Mouse (Mus musculus) lung, adult 18-20 months (tissue): ENCODE results near the gene Polr2j.

ENCODE experiments used
- DNase-seq, 2 experiments: peaks; one replicate each; pipeline ENCODE4 v3.0.0; 2022; ENCODE audit warnings: mixed read lengths in 2 of 2

The Polr2j gene

DNA sequence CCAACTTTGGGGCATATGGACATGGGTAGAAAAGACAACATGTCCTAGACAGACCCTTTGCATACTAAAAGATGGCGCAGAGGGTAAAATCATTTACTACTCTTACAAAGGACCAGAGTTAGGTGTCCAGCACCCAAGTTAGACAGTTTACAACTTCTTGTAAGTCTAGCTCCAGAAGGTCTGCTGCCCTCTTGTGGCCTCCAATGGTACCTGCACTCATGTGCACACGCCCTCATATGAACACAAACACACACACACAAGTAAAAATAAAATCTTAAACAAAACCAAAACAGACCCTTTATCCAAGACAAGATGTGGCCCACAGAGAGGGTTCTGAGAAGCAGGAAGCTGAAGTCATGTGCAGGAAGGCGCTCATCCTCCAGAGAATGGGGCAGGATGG is 51.6 kb downstream of the Polr2j start:
- no peak for DNase-seq

DNA sequence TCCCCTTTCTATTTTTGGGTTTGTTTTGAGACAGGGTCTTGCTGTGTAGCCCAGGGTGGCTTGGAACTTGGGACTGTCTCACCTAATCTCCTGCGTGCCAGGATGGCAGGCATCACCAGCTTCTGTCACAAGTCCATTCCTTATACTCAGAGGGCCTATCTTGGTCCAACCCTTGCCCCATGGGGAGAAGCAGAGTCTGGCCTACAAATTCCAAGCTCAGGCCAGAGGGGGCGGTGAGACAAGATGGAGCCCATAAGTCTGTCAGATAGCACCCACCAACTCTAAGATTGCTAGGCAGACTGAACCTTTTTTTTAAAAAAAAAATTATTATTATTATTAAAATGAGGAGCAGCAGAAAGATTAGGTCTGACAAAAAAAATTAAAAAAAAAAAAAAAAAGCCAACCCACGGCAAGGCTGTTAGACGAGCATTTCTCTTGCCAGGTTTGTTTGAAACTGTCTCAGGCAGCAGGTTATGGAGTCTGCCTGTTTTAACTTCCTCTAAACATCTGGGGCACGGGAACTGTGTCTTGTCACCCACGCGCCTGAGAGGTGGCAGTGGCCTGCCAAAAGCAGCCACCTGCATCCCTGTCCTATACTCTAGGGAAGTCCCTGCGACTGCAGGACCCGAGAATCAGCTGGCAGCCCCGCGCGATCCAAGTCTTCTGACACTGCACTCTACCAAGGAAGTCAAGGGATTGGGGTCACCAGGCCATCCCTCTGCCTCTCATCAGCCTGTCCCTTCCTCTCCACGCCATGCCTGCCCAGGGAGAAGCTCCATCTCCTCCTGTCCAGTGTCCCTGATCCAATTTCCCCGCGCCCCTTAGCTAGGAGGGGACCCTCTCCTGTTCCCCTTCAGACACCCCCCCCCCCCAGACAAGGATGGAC is 53.4 kb downstream of the Polr2j start:
- DNase-seq, result peak; percentile 38 to 46

DNA sequence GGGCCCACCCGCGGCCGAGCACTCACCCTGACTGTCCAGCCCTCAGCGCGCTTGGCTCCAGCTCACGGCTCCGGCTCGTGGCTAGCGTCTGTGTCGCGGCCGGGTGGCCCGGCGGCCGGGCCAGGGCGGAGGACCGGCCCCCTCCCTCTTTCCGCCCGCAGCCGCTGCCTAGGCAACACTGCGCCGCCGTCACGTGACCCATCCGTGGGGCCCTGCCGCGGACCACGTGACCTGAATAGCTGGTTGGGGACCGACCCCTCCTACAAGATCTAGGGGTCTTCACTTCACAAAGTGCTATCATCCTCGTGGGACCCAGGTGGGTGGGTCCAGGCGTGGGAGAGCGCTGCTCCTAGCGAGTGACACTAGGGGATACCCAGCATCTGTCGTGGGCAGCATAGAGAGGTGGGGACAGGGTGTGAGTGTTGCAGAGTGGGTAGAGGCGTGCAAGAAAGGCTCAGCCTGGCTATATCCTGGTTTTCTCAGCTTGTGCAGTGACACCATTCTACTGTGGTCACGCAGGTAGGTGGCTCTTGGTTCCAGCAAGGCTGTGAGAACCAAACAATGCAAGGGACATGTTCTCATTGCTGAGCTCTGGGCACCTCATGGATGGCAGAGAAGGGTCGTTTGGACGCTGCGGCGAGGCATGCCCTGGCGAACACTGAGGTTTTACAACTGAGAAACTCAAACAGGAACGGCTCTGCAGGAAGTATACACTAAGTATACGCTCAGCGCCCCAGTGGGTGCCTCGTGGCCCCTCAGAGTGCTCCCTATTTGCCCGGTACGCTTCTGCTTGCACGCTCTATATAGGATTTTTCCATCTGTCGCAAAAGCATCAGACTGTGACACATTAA is 54.3 kb downstream of the Polr2j start, which contains the start of gene Orai2:
Gene Orai2 (minus strand): TSS at position 202 of the 851 bp plus-strand sequence.
- peak; percentile 86 for DNase-seq

DNA sequence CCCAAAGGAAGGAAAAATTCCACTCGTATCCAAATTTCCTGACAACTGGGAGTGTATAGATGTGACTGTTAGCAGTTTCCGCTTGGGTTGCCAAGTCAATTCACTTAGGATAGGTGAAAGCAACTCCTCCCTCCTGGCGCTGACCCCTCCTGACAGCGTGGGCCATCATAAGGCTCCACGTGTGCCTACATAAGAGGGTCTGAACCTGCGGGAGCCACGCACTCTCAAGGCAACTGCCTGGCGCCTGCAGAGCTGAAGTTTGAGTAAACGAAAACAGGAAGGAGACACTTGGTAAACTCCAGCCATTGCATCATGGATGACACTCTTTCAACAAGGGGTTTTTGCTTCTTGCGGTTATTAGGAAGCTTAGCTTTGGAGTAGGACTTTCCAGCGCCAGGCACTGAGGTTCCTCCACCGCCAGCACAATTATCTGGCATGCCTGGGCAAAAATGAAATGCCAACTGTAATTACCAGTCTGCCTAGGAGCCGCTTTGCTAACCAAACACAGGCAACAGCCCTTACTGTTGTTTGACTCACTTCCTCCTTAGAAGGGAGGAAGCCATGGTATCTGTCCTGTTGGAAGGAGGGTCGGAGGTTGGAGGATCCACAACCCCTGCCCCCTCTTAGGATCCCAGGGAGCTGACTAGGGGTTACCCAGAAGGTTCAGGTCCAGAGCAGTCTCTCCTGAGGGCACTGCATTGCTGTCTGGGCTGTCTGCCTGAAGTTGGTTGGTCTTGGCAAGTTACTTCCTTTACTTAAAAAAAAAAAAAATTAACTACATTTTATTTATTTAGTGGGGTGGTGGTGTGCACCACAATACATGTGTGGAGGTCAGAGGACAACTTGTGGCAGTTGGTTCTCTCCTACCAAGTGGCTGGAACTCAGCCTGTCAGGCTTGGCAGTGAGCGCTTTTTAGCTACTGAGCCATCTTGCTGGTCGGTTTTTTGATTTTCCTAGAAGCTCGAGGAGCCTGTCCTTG is 55.2 kb downstream of the Polr2j start:
- DNase-seq, result peak; percentile 44 to 55
